Mouse (Mus musculus) liver, adult 2 months (tissue): ENCODE results near the gene D17H6S53E. TPM values are rescaled to one million over a fixed set of nuclear protein-coding genes. Genes with fewer than 3 reads are reported as not detected.

Experiments
- DNase-seq: peaks from one replicate; pipeline ENCODE4 v3.0.0-alpha.2; 2011; ENCODE audit warnings: low read depth, low spot score; ENCODE audit errors: extremely low read depth
- H3K27ac ChIP-seq: fragments of 200-500 bp; replicated peaks from 2 replicates; pipeline ENCODE4 v1.5.1; 2012; ENCODE audit warnings: low read depth, mild to moderate bottlenecking, control low read depth, inconsistent platforms, low read length; ENCODE audit not compliant: insufficient read depth
- H3K27me3 ChIP-seq: fragments of 200-500 bp; 2 replicates; pipeline ENCODE4 v1.6.1; 2012; ENCODE audit warnings: mild to moderate bottlenecking, moderate library complexity, low read length, inconsistent platforms; ENCODE audit not compliant: control insufficient read depth, insufficient read depth
- H3K36me3 ChIP-seq: fragments of 200-500 bp; 2 replicates; pipeline ENCODE4 v1.6.1; 2012; ENCODE audit warnings: low read length, inconsistent platforms; ENCODE audit not compliant: control insufficient read depth, insufficient read depth
- H3K4me1 ChIP-seq: fragments of 200-500 bp; 2 replicates; pipeline ENCODE4 v1.6.1; 2011; ENCODE audit warnings: low read length; ENCODE audit not compliant: control insufficient read depth, insufficient read depth
- H3K4me3 ChIP-seq: fragments of 200-500 bp; 2 replicates; pipeline ENCODE4 v1.5.1; 2011; ENCODE audit warnings: low read depth, mild to moderate bottlenecking, control low read depth, low read length, moderate library complexity; ENCODE audit not compliant: insufficient read depth
- H3K79me2 ChIP-seq: fragments of 200-500 bp; 2 replicates; pipeline ENCODE4 v1.6.1; 2012; ENCODE audit warnings: inconsistent platforms, mild to moderate bottlenecking, low read length, moderate library complexity; ENCODE audit not compliant: control insufficient read depth, insufficient read depth
- H3K9ac ChIP-seq: fragments of 200-500 bp; 2 replicates; pipeline ENCODE4 v1.6.1; 2012; ENCODE audit warnings: low read depth, mild to moderate bottlenecking, control low read depth, inconsistent platforms, low read length
- CTCF ChIP-seq: fragments of 200-500 bp; IDR thresholded peaks from 2 replicates; pipeline ENCODE4 v1.5.1; 2011; ENCODE audit warnings: low read depth, low read length, control low read depth
- POLR2A ChIP-seq: fragments of 200-500 bp; IDR thresholded peaks from 2 replicates; pipeline ENCODE4 v1.6.1; 2011; ENCODE audit warnings: low read length, control low read depth; ENCODE audit not compliant: insufficient read depth; ENCODE audit errors: extremely low read depth
- WGBS: fragments of 180-500 bp; shearing (Covaris S2); methylation state at CpG from one replicate; pipeline ENCODE4 v1.1.7; 2018; 5-methylcytosine and 5-hydroxymethylcytosine counted together
- polyA plus RNA-seq: library from polyadenylated mRNA; depleted of rRNA; stranded (reverse); fragments of >200 nt; gene quantifications from 2 replicates; pipeline ENCODE4 v1.2.3, GENCODE M21; 2012
- total RNA-seq: library from RNA; depleted of rRNA; stranded (reverse); fragments of >200 nt; gene quantifications from 2 replicates; pipeline ENCODE4 v1.2.3, GENCODE M21; 2014

The D17H6S53E gene
- total and polyA plus RNA-seq, 2 experiments, result 9.8 to 18.3 TPM

- Histone ChIP-seq H3K27ac (no peak overlapping the region), H3K4me1 (no peaks in the 10 kb centered on the region; the same call in 1 of the 2 replicates), H3K9ac (no peak overlapping the region), H3K4me3 (no peak overlapping the region), H3K79me2 (peaks cover 27% of the 10 kb centered on the region), H3K27me3 (no peaks in the 10 kb centered on the region), H3K36me3 (peaks cover 82% of the 10 kb centered on the region)
- no peak for TF ChIP-seq CTCF
- no peak for TF ChIP-seq POLR2A
- WGBS, result 94% methylated on average over 8 of the region's 8 CpGs
- DNase-seq, result no peak
These were observed 31.5 kb downstream of the D17H6S53E start for GRCm38 (mm10) chr17:35157661-35158175.

GRCm38 (mm10) chr17:35158850-35159593 is 32.8 kb downstream of the D17H6S53E start:
- peaks cover 2% of the 10 kb centered on the region for H3K4me1 ChIP-seq
- peaks cover 70% of the 10 kb centered on the region for H3K36me3 ChIP-seq
- peaks cover 34% of the 10 kb centered on the region for H3K79me2 ChIP-seq
- DNase-seq, result no peak
- TF ChIP-seq POLR2A, result no peak
- no peak for TF ChIP-seq CTCF
- H3K9ac ChIP-seq, result no peak overlapping the region
- H3K27me3 ChIP-seq, result no peaks in the 10 kb centered on the region
- H3K27ac ChIP-seq, result no peak overlapping the region
- H3K4me3 ChIP-seq, result no peak overlapping the region
- 90% methylated on average over 16 of the region's 16 CpGs for WGBS

DNA sequence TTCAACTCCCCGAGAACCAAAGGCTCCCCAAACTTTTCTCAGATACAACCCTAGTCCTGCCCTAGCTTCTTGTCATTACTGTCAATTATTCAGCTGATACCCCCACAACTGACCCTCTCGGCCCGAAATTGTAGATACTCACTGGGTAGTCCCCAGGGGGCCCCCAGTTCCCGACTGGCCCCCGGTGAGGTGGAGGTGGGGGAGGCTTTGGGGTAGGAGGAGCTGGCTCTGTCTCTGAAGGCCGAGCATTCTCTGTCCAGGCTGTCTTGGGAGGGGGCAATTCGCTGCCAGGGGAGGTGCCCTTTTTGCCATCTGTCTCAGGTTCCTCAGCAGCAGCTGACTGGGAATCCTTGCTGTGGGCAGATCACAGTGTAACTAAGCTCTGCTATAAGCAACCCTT is 33.5 kb downstream of the D17H6S53E start:
- no peak overlapping the region for H3K4me3 ChIP-seq
- H3K27me3 ChIP-seq, result no peaks in the 10 kb centered on the region
- 92% methylated on average over 7 of the region's 7 CpGs for whole genome bisulfite sequencing
- H3K4me1 ChIP-seq, result peaks cover 2% of the 10 kb centered on the region
- H3K36me3 ChIP-seq, result peaks cover 64% of the 10 kb centered on the region
- no peak overlapping the region for H3K9ac ChIP-seq
- no peak for DNase-seq
- no peak overlapping the region for H3K27ac ChIP-seq
- no peak for TF ChIP-seq POLR2A
- no peak for TF ChIP-seq CTCF
- H3K79me2 ChIP-seq, result peaks cover 39% of the 10 kb centered on the region

GRCm38 (mm10) chr17:35161421-35161820 is 35.2 kb downstream of the D17H6S53E start:
- WGBS, result 78% methylated on average over 11 of the region's 11 CpGs
- H3K9ac ChIP-seq, result no peak overlapping the region
- TF ChIP-seq CTCF (no peak), POLR2A (no peak)

DNA sequence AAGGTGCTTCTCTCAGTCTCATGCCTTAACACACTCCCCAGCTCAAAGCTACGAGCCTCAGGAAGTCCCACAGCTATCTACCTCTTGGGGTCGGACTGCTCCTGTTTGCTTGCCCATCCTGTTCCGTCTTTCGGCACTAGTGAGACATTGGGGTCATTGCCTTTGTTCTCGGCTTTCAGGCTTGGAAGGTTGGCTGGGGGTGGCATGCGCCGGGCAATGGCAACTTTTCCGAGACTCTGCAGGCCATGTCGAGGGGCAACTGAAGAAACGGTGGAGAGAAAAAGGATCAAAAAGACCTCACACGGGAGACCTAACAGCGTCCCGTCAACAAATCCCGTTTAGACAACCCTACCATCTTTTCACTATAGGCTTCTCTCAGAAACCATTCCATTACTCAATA is 35.9 kb downstream of the D17H6S53E start:
- TF ChIP-seq POLR2A (no peak), CTCF (no peak)
- Histone ChIP-seq H3K4me3 (no peak overlapping the region), H3K4me1 (peaks cover 5% of the 10 kb centered on the region), H3K27ac (no peak overlapping the region), H3K9ac (no peak overlapping the region), H3K36me3 (peaks cover 46% of the 10 kb centered on the region), H3K79me2 (peaks cover 39% of the 10 kb centered on the region), H3K27me3 (no peaks in the 10 kb centered on the region)
- no peak for DNase-seq
- 72% methylated on average over 14 of the region's 14 CpGs for WGBS

More at GRCm38 (mm10) chr17:35161421-35161820, 35.2 kb downstream of the D17H6S53E start:
- Histone ChIP-seq H3K36me3 (peaks cover 52% of the 10 kb centered on the region), H3K4me1 (peaks cover 5% of the 10 kb centered on the region), H3K27ac (no peak overlapping the region), H3K79me2 (peaks cover 39% of the 10 kb centered on the region), H3K27me3 (no peaks in the 10 kb centered on the region), H3K4me3 (no peak overlapping the region)
- DNase-seq, result no peak

DNA sequence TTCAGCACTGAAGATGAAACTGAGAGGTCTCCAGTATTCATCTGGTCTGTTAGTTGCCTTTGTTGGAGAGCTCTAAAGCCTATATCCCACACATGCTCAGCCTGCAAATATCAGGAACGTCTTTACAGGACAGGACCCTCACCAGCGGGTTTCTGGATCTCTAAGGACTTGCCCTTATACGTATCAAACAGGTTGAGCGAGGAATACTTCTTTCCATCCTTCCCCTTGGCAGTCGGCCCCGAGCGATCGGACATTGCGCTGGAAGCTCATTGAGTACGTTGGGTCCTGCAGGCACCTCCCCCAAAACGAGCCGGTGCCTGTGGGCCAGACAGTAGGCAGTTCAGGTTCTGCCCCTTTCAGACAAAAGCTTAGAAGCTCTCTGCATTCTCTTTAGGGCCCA is 36.6 kb downstream of the D17H6S53E start:
- H3K36me3 ChIP-seq, result peaks cover 41% of the 10 kb centered on the region
- H3K27ac ChIP-seq, result no peak overlapping the region
- H3K4me3 ChIP-seq, result no peak overlapping the region
- DNase-seq, result peak; percentile 49
- TF ChIP-seq POLR2A, result no peak
- 8% methylated on average over 12 of the region's 12 CpGs for WGBS
- H3K4me1 ChIP-seq, result peaks cover 5% of the 10 kb centered on the region
- H3K27me3 ChIP-seq, result no peaks in the 10 kb centered on the region
- no peak overlapping the region for H3K9ac ChIP-seq
- H3K79me2 ChIP-seq, result peaks cover 39% of the 10 kb centered on the region
